Mouse (Mus musculus): ENCODE measurements around the gene Clca1. TPM values are rescaled to one million over a fixed set of nuclear protein-coding genes. Genes with fewer than 3 reads are reported as not detected.

The Clca1 gene
- polyA plus RNA-seq, 1 experiment, result 0.53 TPM

GRCm38 (mm10) chr3:144969755-144970154 is 62.8 kb downstream of the Clca1 start:
- no peak overlapping the region for H3K4me3 ChIP-seq (replicated peaks; ENCODE audit: extremely low read depth, low read depth, low read length)
- DNase-seq, result no peak
- no peaks in the 10 kb centered on the region for H3K4me1 ChIP-seq (ENCODE audit: control insufficient read depth, insufficient read depth, low read length)
- WGBS, result 73% methylated on average over 1 of the region's 1 CpGs
- no peak for TF ChIP-seq CTCF (IDR thresholded peaks at IDR 0.05; ENCODE audit: insufficient read depth, low read length)
- no peak for TF ChIP-seq POLR2A (IDR thresholded peaks at IDR 0.05; ENCODE audit: borderline replicate concordance, extremely low read depth, low read depth, low read length)

- no peak for TF ChIP-seq CTCF (IDR thresholded peaks at IDR 0.05; ENCODE audit: insufficient read depth, low read length)
- 52% methylated on average over 4 of the region's 4 CpGs for whole genome bisulfite sequencing
- Histone ChIP-seq H3K4me1 (ENCODE audit: control insufficient read depth, insufficient read depth, low read length) (no peaks in the 10 kb centered on the region), H3K4me3 (replicated peaks; ENCODE audit: extremely low read depth, low read depth, low read length) (no peak overlapping the region)
- no peak for DNase-seq
These were observed 66.5 kb downstream of the Clca1 start for GRCm38 (mm10) chr3:144966074-144966473.

Other genes with a start within 250 kb of the Clca1 start
- 0.32 TPM in 1 of 2 replicates, not detected in the other for gene Clca3a2, start 213.3 kb downstream of the Clca1 start, polyA plus RNA-seq (2012; rRNA removed)
- 0.05 and 0.25 TPM in 2 replicates for gene Clca3b, start 183.4 kb downstream of the Clca1 start, polyA plus RNA-seq (2012; rRNA removed)
- not detected in 2 replicates for gene Clca4b, start 100.2 kb downstream of the Clca1 start, polyA plus RNA-seq (2012; rRNA removed)
- gene Clca4a, start 57.7 kb downstream of the Clca1 start, polyA plus RNA-seq (2012; rRNA removed), result 0.18 TPM in 1 of 2 replicates, not detected in the other
- 0.08 and 0.91 TPM in 2 replicates for gene Clca2, start 66.7 kb upstream of the Clca1 start, polyA plus RNA-seq (2012; rRNA removed)
- 1.8 and 2.6 TPM in 2 replicates for gene Odf2l, start 85.8 kb upstream of the Clca1 start, polyA plus RNA-seq (2012; rRNA removed)